Mouse (Mus musculus): ENCODE data around the gene Defa33.
"Not testable (repeated sequence)": the region's sequence is repeated elsewhere in the genome, so short reads cannot be mapped to it uniquely, and the experiment has no call there.

Defa33 gene

DNA sequence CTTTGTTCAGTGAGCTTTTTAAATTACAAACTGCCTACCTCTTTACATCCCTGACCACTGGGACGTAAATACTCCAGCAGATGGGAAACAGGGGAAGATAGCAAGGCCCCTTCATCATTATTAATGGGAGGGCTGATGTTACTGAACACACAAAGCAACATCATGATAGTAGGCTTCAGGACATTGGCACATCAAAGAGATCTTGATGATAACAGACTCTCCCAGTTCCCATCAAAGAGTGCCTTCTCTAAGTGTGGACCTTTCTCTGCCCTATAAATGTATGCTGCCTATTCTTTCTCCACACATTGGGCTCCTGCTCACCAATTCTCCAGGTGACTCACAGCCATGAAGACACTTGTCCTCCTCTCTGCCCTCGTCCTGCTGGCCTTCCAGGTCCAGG lies at the start of gene Defa33:
Gene Defa33 (plus strand): TSS at position 301 of the 400 bp plus-strand sequence.
- not testable (repeated sequence) for DNase-seq (ENCODE audit: low spot score)

GRCm38 (mm10) chr8:21378215-21378614 lies 13.4 kb upstream of the Defa33 start, which contains the start of gene Defa2:
Defa2 (plus strand) TSS chr8:21378515.
- DNase-seq (ENCODE audit: low spot score): not testable (repeated sequence)

DNA sequence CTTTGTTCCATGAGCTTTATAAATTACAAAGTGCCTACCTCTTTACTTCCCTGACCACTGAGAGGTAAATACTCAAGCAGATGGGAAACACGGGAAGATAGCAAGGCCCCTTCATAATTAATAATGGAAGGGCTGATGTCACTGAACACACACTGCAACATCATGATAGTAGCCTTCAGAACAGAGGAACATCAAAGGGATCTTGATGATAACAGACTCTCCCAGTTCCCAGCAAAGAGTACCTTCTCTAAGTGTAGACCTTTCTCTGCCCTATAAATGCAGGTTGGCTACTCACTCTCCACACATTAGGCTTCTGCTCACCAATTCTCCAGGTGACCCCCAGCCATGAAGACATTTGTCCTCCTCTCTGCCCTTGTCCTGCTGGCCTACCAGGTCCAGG lies 35.5 kb downstream of the Defa33 start, which contains the start of gene Defa36:
Gene Defa36 (plus strand): TSS at position 301 of the 400 bp plus-strand sequence.
- DNase-seq (ENCODE audit: low spot score): not testable (repeated sequence)

All from embryo, embryonic 10 days (tissue).